Mouse (Mus musculus): ENCODE measurements around the gene Klc1.

Klc1 gene

DNA sequence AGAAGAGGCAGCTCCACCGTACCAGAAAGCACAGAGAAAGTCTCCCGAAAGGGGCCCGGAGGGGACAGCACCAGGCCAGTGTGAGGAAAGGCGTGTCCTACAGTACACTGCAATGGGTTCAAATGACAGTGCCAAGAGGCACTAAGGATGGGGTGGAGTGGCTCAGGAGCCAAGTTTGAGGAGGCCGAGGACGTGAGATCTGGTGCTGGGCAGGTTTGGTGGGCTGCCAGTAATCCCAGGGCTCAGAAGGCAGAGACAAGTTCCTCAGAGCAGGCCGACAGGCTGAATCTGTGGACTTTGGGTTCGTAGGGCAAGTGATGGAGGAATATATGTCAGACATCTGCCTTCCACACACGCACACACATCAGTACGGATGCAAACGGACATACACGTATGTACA is 54.0 kb downstream of the Klc1 start:
- no peak for DNase-seq (ENCODE audit: low read depth in 1 of 2, low spot score in 2 of 2)

DNA sequence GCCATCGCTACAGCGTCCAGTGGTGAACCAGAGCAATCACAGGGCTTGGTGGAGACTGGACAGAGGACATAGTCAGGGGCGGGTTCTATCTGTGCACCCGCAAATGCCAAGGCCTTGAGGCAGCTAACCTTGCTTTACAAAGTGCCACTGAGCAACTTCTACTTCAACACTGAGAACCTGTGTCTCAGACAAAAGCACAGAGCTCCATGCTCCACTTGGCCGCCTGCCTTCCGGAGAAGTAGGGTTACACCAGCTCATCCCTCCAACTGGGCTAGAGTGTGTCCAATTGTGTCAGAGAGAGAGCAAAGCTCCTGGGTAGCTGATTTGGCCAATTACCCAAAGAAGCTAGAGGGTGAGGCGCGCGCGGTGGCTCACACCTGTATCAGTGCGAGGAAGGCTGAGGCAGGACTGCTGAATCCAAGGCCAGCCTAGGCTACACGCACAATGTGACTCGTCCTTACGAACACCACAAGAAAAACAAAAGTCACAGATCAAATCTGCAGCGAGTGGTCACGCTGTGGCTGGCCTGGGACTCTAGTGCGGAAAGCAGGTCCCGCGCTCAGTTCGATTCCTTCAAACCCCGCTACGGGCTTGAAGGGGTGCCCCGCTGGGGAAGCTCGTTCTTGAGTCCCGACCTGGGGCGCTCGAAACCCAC is 54.6 kb downstream of the Klc1 start:
- DNase-seq (ENCODE audit: low read depth in 1 of 2, low spot score in 2 of 2): no peak

DNA sequence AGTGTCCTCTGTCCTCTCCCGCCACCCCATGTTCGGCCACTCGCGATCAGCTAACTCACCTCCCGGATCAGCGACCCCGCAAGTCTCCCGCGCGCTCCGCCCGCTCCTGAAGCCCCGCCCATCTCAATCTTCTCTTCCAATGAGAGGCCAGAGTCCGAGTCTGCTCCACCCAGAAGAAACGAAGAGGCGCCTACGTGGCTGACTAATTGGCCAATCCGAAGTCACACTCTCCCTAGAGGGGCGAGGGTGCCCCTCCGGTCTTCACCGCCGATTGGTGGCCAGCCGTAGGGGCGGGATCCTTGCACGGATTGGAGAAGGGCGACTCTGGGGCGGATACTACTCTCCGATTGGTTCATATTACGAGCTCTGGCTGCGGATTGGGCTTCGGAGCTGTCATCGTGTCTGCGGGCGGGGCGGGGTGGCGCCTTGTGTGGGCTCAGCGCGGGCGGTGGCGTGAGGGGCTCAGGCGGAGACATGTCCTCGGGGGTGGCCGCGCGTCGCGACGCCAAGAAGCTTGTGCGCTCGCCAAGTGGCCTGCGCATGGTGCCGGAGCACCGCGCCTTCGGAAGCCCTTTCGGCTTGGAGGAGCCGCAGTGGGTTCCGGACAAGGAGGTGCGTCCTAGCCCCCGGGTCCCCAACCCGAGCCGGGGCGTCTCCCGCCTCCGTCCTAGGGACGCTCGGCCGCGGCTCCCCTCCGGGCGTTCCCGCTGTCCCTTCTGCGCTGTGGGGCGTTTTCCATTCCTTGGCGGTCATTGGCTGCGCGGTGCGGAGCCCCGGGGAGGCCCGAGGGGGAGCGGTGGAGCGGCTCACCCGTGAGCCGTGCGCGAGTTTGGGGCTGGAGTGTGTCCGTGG is 55.3 kb downstream of the Klc1 start, which contains the start of the genes Xrcc3 and Zfyve21:
Gene Xrcc3 (minus strand): TSS at position 108 of the 852 bp plus-strand sequence.
Gene Zfyve21 (plus strand): TSS at position 405 of the 852 bp plus-strand sequence.
- DNase-seq (ENCODE audit: low read depth in 1 of 2, low spot score in 2 of 2): peak; percentile 95 to 97

DNA sequence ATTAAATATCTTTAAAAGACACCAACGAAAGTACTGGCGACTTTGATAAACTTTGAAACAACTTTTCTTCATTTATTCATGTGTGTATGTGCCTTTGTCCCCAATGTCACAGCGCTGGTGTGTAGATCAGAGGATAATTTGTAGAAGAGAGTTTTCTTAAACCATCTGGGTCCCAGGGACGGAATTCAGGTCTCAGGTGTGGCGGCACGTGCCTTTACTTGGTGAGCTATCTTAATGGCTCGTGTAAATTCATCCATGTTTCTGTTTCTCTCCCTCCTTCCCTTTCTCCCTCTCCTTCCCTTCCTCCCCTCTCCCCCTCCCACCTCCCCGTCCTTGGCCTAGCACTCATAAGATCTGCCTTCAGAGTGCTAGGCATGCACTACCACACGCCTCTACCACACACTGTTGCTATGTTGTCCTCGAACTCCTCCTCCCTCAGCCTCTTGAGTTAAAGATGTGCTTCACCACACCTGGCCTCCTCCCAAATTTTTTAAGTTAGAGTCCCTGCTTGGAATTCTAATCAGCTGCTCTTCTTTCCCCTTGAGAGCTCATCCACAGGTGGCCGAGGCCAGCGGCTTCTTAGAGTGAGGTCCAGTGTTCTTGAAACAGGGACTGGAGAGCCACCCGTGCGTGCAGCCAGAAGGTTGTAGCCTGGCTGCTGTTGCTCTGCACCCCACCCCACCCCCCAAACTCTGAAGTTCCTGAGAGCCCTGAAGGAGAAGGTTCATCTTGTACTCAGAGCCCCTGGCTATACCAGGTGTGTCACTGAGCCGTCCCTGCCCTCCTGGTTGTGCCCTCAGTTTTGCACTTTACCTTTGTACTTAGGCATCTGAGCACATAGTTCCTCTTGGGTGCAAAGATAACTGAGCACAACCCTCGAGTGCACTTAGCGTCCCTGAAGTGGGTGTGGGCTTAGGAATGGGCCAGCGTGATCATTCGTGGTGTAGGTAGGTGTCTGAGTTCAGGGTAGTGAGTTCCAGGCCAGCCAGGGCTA is 56.4 kb downstream of the Klc1 start:
- DNase-seq (ENCODE audit: low read depth in 1 of 2, low spot score in 2 of 2): no peak

DNA sequence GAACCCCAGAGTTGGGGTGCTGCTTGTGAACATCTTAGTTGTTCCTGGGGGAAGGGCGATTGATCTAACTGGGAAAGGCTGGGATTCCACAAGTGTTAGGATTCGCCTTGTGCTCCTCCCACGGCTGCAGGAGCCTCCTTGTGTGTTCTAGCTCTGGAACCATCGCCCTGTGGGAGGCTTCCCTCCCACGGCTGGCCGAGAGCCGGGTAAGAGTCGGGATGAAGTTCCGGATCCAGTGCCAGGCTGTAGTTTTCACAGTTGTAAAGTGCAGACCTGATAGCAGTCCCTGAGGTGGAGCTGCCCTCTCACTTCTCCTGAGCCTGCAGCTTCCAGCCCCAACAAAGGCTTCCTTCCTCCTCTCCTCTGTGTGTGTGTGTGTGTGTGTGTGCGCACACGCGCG is 57.9 kb downstream of the Klc1 start:
- no peak for DNase-seq (ENCODE audit: low read depth in 1 of 2, low spot score in 2 of 2)

DNA sequence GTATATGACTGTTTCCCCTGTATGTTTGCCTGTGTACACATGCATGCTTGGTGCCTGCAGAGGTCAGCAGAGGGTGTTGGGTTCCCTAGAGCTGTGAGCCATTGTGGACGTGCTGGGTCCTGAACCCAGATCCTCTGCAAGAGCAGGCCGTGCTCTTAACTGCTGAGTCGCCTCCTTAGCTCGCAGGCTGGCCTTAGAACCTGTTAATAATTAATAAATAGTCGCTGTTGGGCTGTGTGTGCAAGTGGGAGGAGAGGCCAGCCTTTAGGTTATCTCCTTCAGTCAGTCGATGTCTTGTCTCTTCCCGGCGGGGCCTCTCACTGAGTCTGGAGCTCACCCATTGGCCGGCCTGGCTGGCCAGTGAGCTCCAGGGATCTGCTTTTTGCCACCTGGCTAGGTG is 58.3 kb downstream of the Klc1 start:
- DNase-seq (ENCODE audit: low read depth in 1 of 2, low spot score in 2 of 2): no peak

DNA sequence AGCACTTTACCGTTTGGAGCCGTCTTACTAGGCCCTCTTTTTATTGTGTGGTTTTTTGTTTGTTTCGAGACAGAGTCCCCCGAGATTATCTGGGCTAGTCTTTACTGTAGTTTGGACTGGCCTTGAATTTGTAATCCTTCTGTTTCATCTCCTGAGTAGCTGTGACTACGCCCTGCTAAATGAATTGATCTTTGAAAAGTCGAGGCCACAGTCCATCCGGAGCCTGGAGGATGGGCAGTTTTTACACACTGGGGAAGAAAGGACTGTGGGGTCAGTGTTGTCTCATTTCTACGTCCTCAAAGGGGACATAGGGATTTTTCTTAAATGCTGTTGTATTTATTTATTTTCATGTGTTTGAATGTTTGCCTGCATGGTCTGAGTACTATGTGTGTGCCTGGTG is 59.3 kb downstream of the Klc1 start:
- no peak for DNase-seq (ENCODE audit: low read depth in 1 of 2, low spot score in 2 of 2)

DNA sequence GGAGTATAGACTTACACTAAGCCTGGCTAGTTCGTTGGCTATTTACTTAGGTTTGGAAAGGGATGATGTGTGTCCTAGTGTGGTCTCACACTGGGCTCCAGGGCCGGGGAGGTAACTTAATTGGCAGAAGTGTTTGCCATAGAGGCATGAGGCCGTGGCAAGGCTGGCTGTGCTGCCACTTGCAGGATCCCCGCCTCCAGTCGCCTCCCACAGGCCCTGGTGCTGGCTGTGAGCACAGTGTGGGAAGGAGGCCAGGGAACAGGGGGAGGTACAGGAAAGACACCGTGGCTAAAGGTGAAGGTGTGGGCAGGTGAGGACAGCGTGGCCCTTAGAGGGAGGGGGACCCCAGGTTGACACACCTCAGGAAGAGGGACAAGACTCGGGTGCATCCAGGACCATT is 61.3 kb downstream of the Klc1 start:
- no peak for DNase-seq (ENCODE audit: low read depth in 1 of 2, low spot score in 2 of 2)

DNA sequence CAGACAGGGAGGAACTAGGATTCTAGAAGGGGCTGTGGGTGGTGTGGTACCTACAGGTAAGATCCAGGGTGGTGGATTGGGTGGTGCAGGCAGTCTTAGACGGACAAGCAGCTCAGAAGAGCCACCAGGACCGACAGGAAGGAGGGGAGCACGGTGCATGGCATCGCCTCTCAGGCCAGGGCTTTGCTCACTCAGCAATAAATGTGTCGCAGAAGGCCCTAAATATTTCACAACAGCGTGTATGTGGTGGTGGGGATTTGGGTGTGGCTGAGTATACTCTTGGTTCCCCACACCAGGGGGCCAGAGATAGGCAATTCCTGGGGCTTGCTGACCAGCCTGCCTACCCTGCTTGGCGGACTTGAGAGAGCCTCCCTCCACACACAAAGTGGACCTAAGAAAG is 62.1 kb downstream of the Klc1 start:
- no peak for DNase-seq (ENCODE audit: low read depth in 1 of 2, low spot score in 2 of 2)

DNA sequence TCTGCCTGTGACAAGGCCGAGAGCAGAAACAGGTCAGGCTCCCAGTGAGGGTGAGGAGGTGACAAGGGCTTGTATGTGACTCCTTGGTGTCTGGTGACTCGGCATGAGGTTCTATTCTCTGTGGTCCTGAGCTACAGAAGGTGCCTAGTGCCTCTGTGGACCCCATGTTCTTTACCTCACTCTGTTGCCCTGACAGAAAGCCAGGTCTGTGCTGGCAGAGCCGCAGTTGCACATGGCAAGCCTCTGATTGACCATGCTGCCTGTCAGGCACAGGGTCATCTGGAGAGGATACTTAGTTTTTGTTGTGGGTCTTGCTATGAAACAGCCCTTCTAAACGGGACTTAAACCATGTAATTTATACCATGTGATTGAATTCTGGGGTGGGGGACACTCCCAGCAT is 63.3 kb downstream of the Klc1 start:
- no peak for DNase-seq (ENCODE audit: low read depth in 1 of 2, low spot score in 2 of 2)

DNA sequence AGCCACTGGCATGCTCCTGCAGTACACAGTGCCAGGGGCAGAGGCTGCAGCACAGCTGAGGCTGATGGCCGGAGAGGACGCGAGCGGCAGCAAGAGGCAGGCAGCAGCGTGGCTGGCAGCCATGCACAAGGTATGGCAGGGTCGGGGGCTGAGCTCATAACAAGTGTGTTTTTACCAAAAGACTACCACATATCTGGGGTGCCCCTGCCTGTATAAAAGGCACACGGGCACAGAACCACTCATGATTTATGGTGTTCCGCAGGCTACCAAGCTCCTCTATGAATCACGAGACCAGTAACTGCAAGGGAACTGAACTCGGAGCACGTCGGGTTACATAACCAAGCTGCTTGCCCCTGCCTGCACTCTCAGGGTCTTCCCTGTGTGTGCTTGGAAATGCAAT is 68.9 kb downstream of the Klc1 start:
- no peak for DNase-seq (ENCODE audit: low read depth in 1 of 2, low spot score in 2 of 2)

DNA sequence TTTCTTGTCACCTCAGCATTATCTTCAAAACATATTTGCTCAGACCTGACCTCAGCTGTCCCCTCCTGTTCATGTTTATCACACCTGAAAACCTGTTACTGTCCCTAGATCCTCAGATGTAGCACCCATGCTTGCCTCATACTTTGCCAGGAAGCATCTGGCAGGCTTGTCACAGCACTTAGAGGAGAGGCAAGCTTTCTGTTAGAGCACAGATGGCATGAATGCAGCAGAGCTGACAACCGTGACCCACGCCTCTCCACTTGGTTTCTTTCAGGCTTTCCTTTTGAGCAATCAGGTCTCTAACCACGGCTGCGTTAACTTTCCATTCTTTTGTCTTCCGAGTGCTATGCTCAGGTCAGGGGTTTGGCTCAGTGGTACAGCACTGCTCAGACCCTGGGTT is 70.8 kb downstream of the Klc1 start:
- DNase-seq (ENCODE audit: low read depth in 1 of 2, low spot score in 2 of 2): no peak

DNA sequence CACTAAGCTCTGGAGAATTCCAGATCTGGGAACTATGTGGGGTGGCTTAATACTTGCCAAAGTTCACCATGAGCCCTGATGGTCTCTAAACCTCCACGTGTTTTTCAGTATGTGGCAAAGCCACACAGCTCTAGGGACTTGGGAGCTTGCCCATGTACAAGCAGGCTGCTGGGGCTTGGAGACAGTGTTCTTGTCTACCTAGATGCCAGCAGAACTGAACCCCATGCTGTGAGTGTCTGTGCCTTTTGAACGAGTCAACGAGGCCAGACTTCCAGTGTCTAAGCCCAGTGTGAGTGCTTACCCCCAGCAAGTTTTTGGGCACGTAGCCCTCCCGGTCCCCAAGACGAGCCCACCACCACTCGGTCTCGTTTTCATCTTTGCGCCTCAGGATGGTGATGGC is 71.3 kb downstream of the Klc1 start:
- DNase-seq (ENCODE audit: low read depth in 1 of 2, low spot score in 2 of 2): no peak

DNA sequence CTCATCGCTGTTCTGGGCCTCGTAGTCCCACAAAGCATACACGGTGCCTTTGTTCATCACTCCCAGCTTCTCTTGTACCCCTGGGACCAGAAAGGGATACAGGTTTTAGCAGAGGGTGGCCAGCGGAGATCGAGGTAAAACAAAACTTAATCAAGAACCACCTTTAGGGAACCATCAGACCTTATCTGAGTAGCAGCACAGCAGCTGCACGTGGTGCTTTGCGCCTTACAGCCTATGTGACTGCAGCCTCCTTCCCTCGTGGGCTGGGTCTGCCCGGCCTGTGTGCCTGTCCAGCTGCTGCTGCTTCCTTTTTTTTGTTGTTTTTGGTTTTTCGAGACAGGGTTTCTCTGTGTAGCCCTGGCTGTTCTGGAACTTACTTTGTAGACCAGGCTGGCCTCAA is 71.7 kb downstream of the Klc1 start:
- DNase-seq (ENCODE audit: low read depth in 1 of 2, low spot score in 2 of 2): no peak

DNA sequence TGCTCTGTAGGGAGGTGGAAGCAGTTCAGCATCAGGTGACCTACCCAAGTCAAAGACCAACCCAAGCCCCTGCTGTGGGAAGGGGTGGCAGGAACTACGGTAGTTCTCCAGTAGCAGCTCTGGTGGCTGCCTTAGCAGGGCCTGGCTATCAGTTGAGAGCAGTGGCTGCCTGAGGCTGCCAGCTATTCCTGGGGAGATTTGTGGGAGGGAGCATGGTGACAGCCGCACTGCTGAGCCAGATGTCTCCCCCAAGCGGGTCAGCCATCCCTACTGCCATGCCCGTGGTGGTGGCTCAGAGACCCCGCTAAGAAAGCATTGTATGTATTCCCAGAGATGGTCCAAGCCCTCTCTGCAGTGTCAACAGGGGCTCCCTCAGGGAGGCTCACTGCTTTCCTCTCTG is 74.0 kb downstream of the Klc1 start:
- DNase-seq (ENCODE audit: low read depth in 1 of 2, low spot score in 2 of 2): no peak

DNA sequence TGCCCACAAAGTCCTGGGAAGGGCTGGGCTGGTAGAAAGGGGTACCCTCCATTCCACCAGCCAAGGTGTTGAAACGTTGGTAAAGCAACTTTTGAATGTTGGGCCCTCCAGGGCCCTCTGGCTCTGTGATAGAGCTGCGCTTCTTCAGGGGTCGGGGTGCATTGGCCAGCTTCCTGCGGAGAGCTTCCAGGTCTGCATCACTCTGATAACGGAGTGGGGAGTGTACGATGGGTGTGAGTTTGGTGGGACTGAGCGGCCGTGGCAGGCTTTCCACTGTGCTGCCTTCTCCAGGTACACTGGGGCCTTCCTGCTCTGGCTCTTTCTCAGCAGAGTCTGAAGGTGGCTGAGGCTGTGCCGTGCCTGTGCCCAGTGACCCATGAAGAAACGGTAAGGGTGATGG is 74.8 kb downstream of the Klc1 start:
- DNase-seq (ENCODE audit: low read depth in 1 of 2, low spot score in 2 of 2): no peak

DNA sequence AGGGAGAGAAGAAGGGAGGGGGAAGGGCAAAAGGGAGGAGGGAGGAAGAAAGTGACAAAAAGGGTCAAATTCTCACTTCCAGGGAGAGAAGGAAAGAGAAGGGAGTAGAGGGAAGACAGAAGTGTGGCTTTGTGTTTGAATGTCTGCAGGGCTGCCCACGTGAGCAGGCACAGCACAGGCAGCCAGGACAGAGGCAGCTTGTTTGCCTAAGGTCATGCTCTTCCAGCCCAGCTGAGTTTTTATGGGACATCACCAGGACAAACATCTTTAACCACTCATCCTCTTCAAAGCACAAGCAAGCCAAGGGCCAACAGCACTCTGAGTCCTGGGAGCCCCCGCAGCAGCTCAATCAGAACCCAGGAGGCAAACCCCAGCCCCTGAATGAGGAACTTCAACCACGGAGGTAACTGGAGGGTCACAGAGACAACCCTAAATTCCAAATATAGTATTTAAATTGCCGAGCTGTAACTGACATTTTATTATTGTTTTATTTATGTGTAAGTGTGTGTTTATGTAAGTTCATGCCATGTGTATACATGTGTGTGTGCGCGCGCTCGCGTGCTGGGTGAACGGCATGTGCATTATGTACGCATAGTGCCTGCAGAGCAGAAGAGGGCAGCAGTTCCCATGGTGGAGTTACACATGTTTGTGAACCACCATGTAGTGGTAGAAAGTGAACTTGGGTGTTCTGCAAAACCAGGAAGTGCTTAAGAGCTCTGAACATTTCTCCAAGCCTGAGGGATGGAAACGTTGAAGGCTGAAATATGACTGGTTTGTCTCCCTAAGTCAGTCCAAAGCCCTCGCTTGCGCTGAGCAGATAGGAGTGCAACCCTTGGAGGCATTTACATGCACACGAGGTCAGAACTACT is 84.2 kb downstream of the Klc1 start:
- no peak for DNase-seq (ENCODE audit: low read depth in 1 of 2, low spot score in 2 of 2)

DNA sequence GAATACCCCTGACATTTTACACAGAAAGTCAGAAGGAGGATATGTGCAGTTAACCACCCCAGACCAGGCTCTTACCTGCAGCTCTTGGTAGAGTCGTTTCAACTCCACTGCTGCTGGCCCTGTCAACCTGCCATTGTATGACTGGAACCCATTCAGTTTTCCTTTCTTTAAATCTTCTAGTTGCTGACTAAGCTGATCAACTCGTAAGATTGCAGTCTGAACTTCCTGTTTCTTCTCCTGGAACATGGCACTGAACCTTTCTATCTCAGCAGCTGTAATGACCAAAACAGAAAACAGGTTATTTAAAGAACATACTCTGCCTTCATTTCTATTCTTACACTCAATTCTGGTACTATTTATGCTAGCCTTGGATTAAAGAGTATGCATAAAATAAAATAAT is 84.8 kb downstream of the Klc1 start:
- DNase-seq (ENCODE audit: low read depth in 1 of 2, low spot score in 2 of 2): no peak

DNA sequence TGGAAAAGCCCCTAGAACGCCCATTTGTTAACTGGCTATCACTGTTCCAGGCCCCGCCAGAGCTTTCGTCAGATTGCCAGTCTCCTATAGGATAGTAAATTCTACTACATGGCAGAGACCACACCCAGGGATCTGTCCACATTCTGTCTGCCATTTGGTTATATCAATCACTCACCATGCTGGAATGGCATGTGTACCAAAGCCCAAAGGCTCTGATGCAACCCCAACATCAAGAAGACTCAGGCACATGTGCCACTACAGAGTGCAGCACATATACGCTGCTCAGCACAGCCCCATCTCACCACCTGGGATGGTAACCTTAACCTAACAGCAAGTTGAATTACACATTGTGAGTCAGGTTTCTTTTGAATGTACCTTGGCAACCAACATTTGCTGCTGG is 87.3 kb downstream of the Klc1 start:
- DNase-seq (ENCODE audit: low read depth in 1 of 2, low spot score in 2 of 2): no peak

DNA sequence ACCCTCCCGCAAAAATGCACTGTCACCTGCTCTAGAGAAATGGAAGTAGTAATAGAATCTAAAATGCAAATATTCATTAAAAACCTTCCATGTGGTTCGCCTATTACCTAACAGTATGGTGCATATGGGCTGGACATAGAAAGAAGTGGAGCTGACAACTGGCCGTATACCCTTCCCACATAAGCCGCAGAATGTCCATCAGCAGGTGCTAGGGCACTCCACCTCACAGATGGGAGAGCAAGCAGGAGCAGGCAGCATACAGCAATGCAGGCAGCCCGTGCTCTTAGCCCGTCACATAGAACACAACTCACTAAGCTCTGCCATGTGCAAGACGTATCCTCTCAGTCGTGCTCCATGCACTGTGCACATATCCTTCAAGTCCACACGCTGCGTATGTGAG is 88.2 kb downstream of the Klc1 start:
- no peak for DNase-seq (ENCODE audit: low read depth in 1 of 2, low spot score in 2 of 2)
